Mouse (Mus musculus): ENCODE data around the gene Ndrg4.

- no peak for TF ChIP-seq CHD2 (IDR thresholded peaks at IDR 0.05; ENCODE audit: low read depth, low read length)
- TF ChIP-seq HCFC1 (IDR thresholded peaks at IDR 0.05; ENCODE audit: borderline replicate concordance, insufficient read depth, low read length) = no peak
- no peak for TF ChIP-seq ZNF384 (IDR thresholded peaks at IDR 0.05; ENCODE audit: low read depth, low read length)
These were observed 38.1 kb downstream of the Ndrg4 start for GRCm38 (mm10) chr8:95714837-95715413.
